Mouse (Mus musculus): ENCODE data around the gene Dis3l2. TPM values are rescaled to one million over a fixed set of nuclear protein-coding genes. Genes with fewer than 3 reads are reported as not detected.

Dis3l2 gene
- polyA plus RNA-seq, 1 experiment from 2014 or later = 38.3 TPM

- no peak overlapping the region for H3K4me2 ChIP-seq
- no peaks in the 10 kb centered on the region for H3K9me3 ChIP-seq
- H3K27ac ChIP-seq = no peak overlapping the region
- no peak for ATAC-seq (ENCODE audit: low FRiP score)
- no peaks in the 10 kb centered on the region for H3K36me3 ChIP-seq
- H3K4me3 ChIP-seq = no peak overlapping the region
- H3K27me3 ChIP-seq = no peaks in the 10 kb centered on the region
- no peak overlapping the region for H3K9ac ChIP-seq
- WGBS = 57% methylated on average over 2 of the region's 2 CpGs
- H3K4me1 ChIP-seq (replicated peaks) = peaks cover 7% of the 10 kb centered on the region; the same call in 1 of the 2 replicates
Measured at GRCm38 (mm10) chr1:87028786-87029185, 325.2 kb downstream of the Dis3l2 start.

GRCm38 (mm10) chr1:87030652-87031051, 327.0 kb downstream of the Dis3l2 start:
- H3K36me3 ChIP-seq = no peaks in the 10 kb centered on the region
- H3K4me3 ChIP-seq = no peak overlapping the region
- no peak overlapping the region for H3K27ac ChIP-seq
- H3K4me1 ChIP-seq (replicated peaks) = peaks cover 19% of the 10 kb centered on the region
- no peak for ATAC-seq (ENCODE audit: low FRiP score)
- H3K4me2 ChIP-seq = no peak overlapping the region
- 37% methylated on average over 1 of the region's 1 CpGs for WGBS
- H3K27me3 ChIP-seq = no peaks in the 10 kb centered on the region
- H3K9me3 ChIP-seq = no peaks in the 10 kb centered on the region
- no peak overlapping the region for H3K9ac ChIP-seq

GRCm38 (mm10) chr1:87032466-87032865, 328.9 kb downstream of the Dis3l2 start:
- Histone ChIP-seq H3K4me1 (replicated peaks) (peaks cover 29% of the 10 kb centered on the region), H3K4me3 (no peak overlapping the region), H3K4me2 (no peak overlapping the region), H3K27ac (no peak overlapping the region), H3K27me3 (no peaks in the 10 kb centered on the region), H3K9me3 (no peaks in the 10 kb centered on the region), H3K9ac (no peak overlapping the region), H3K36me3 (no peaks in the 10 kb centered on the region)
- 74% methylated on average over 7 of the region's 7 CpGs for WGBS
- no peak for ATAC-seq (ENCODE audit: low FRiP score)

DNA sequence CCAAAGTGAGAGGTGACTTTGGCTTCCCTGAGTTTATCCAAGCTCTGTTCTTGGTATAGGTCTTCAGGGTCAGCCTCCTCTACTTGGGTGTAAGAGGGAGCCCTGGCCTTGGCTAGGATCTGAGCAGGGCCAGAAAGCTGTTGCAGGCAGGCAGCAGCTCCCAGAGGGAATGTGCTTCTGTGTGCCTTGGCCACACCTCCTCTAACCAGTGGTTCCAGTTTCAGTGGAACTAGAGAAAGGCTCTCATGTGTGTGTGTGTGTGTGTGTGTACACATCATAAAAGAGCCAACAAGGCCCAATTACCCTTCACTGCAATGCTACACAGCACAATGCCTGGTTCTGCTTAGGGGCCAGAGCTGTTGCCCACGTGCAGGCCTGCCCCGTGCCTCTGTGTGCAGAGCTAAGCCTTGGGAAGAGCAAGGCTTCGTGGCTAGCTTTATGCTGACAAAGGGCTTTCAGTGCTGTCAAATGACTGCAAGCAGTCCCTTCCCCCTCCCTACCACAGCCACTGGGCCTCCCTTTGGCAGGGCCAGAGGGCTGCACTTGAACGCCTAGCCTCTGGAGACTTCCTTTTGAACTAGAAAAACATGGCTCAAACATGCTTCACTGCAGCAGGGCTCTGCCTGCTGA, 332.0 kb downstream of the Dis3l2 start:
- no peaks in the 10 kb centered on the region for H3K27me3 ChIP-seq
- no peaks in the 10 kb centered on the region for H3K36me3 ChIP-seq
- ATAC-seq (ENCODE audit: low FRiP score) = peak; percentile 82
- no peak overlapping the region for H3K4me3 ChIP-seq
- no peaks in the 10 kb centered on the region for H3K9me3 ChIP-seq
- H3K9ac ChIP-seq = peak overlapping the region; percentile 51; the same call in 1 of the 2 replicates
- no peak overlapping the region for H3K4me2 ChIP-seq
- WGBS = 3% methylated on average over 4 of the region's 4 CpGs
- H3K4me1 ChIP-seq (replicated peaks) = peaks cover 23% of the 10 kb centered on the region
- peak overlapping the region; percentile 78 for H3K27ac ChIP-seq

- peak; percentile 22 for ATAC-seq (ENCODE audit: low FRiP score)
- no peaks in the 10 kb centered on the region for H3K36me3 ChIP-seq
- H3K4me3 ChIP-seq = no peak overlapping the region
- peak overlapping the region; percentile 51; the same call in 1 of the 2 replicates for H3K9ac ChIP-seq
- WGBS = 67% methylated on average over 3 of the region's 3 CpGs
- peak overlapping the region; percentile 78 for H3K27ac ChIP-seq
- no peak overlapping the region for H3K4me2 ChIP-seq
- no peaks in the 10 kb centered on the region for H3K27me3 ChIP-seq
- no peaks in the 10 kb centered on the region for H3K9me3 ChIP-seq
- peaks cover 23% of the 10 kb centered on the region for H3K4me1 ChIP-seq (replicated peaks)
Measured at GRCm38 (mm10) chr1:87036334-87036733, 332.7 kb downstream of the Dis3l2 start.

- no peaks in the 10 kb centered on the region for H3K9me3 ChIP-seq
- WGBS = 96% methylated on average over 2 of the region's 2 CpGs
- H3K4me3 ChIP-seq = no peak overlapping the region
- ATAC-seq (ENCODE audit: low FRiP score) = no peak
- no peak overlapping the region for H3K4me2 ChIP-seq
- H3K27me3 ChIP-seq = no peaks in the 10 kb centered on the region
- H3K4me1 ChIP-seq (replicated peaks) = peaks cover 23% of the 10 kb centered on the region
- no peaks in the 10 kb centered on the region for H3K36me3 ChIP-seq
- H3K27ac ChIP-seq = no peak overlapping the region
- no peak overlapping the region for H3K9ac ChIP-seq
Measured at GRCm38 (mm10) chr1:87038477-87039070, 335.0 kb downstream of the Dis3l2 start.

DNA sequence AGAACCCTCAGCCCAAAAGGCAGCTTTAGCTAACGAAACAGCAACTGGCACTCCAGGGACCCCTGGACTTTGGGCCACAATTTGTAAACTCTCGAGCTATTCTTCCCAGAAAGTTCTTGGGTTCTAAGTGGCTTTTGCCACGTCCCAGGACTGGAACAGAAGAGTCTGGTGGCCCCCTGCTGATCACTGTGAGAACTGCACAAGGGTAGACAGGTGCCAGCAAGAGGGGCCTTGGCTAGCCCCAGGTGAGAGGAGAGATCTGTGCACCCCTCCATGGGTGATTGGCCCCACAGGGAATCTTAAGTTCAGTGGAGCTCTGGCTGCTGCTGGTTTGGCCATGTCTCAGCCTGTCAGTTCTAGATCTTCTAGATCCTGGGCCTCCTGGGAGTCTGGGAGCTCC, 337.5 kb downstream of the Dis3l2 start:
- peaks cover 20% of the 10 kb centered on the region for H3K36me3 ChIP-seq
- no peak overlapping the region for H3K9ac ChIP-seq
- H3K4me3 ChIP-seq = no peak overlapping the region
- WGBS = 21% methylated on average over 3 of the region's 3 CpGs
- peaks cover 5% of the 10 kb centered on the region for H3K4me1 ChIP-seq (replicated peaks)
- no peak overlapping the region for H3K4me2 ChIP-seq
- H3K27me3 ChIP-seq = no peaks in the 10 kb centered on the region
- H3K9me3 ChIP-seq = no peaks in the 10 kb centered on the region
- H3K27ac ChIP-seq = no peak overlapping the region
- ATAC-seq (ENCODE audit: low FRiP score) = peak; percentile 49; the same call in 1 of the 2 replicates

GRCm38 (mm10) chr1:87041814-87042438, 338.3 kb downstream of the Dis3l2 start:
- Histone ChIP-seq H3K4me2 (no peak overlapping the region), H3K36me3 (peaks cover 28% of the 10 kb centered on the region), H3K27me3 (no peaks in the 10 kb centered on the region), H3K4me1 (replicated peaks) (no peaks in the 10 kb centered on the region), H3K4me3 (no peak overlapping the region), H3K9ac (no peak overlapping the region), H3K9me3 (no peaks in the 10 kb centered on the region), H3K27ac (no peak overlapping the region)
- peak; percentile 81 for ATAC-seq (ENCODE audit: low FRiP score)
- WGBS = 0% methylated on average over 1 of the region's 1 CpGs

- WGBS = 26% methylated on average over 3 of the region's 3 CpGs
- Histone ChIP-seq H3K27me3 (no peaks in the 10 kb centered on the region), H3K4me3 (no peak overlapping the region), H3K4me2 (no peak overlapping the region), H3K27ac (peak overlapping the region; percentile 65), H3K9me3 (no peaks in the 10 kb centered on the region), H3K4me1 (replicated peaks) (peaks cover 27% of the 10 kb centered on the region), H3K9ac (peak overlapping the region; percentile 5; the same call in 1 of the 2 replicates), H3K36me3 (peaks cover 41% of the 10 kb centered on the region)
- ATAC-seq (ENCODE audit: low FRiP score) = peak; percentile 76
Measured at GRCm38 (mm10) chr1:87050072-87050471, 346.5 kb downstream of the Dis3l2 start.

DNA sequence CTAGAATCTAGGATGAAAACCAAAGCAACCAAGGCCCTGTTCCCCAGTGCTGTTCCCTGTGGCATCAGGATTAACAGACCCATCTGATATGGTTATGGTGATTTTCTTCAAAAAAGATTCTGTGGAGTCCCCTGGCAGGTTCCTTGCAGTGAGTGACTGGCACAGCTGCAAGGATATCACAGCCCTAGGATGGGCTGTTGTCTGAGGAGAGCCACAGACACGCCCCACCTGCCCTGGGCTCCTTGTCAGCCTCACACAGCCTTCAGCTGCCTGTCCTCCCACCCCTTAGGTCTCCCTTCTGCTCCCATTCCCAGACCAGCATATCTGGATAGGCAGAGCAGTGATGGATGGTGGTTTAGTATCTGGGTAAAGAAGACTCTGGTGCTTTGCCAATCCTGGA, 347.1 kb downstream of the Dis3l2 start:
- Histone ChIP-seq H3K27ac (peak overlapping the region; percentile 52), H3K9ac (peak overlapping the region; percentile 30; the same call in 1 of the 2 replicates), H3K4me1 (replicated peaks) (peaks cover 27% of the 10 kb centered on the region), H3K9me3 (no peaks in the 10 kb centered on the region), H3K4me2 (no peak overlapping the region), H3K4me3 (no peak overlapping the region), H3K27me3 (no peaks in the 10 kb centered on the region), H3K36me3 (peaks cover 35% of the 10 kb centered on the region)
- 0 out of 2 replicates have a peak, but pooled peaks have one; percentile 16 for ATAC-seq (ENCODE audit: low FRiP score)
- 76% methylated on average over 1 of the region's 1 CpGs for WGBS

DNA sequence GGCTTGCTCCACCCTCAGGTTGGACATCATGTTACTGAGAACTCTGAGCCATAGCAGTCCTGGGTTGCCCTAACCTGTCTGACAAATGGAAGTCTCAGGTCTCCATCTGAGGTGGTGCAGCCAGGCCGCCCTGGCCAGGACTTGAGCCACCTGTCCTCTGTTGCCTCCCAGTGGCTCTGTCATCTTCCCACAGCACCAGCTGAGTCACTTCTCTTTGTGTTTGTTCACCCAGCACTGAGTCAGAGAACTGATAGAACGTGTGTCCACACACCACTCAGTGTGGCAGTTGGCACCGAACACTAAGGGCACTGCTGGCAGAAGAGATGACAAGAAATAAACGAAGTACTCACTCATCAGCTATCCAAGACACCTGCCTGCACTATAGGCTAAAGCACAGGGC, 347.8 kb downstream of the Dis3l2 start:
- H3K27ac ChIP-seq = no peak overlapping the region
- no peak for ATAC-seq (ENCODE audit: low FRiP score)
- no peaks in the 10 kb centered on the region for H3K27me3 ChIP-seq
- peaks cover 30% of the 10 kb centered on the region for H3K36me3 ChIP-seq
- H3K4me1 ChIP-seq (replicated peaks) = peaks cover 27% of the 10 kb centered on the region
- no peak overlapping the region for H3K9ac ChIP-seq
- H3K4me3 ChIP-seq = no peak overlapping the region
- no peaks in the 10 kb centered on the region for H3K9me3 ChIP-seq
- 81% methylated on average over 4 of the region's 4 CpGs for WGBS
- H3K4me2 ChIP-seq = no peak overlapping the region

DNA sequence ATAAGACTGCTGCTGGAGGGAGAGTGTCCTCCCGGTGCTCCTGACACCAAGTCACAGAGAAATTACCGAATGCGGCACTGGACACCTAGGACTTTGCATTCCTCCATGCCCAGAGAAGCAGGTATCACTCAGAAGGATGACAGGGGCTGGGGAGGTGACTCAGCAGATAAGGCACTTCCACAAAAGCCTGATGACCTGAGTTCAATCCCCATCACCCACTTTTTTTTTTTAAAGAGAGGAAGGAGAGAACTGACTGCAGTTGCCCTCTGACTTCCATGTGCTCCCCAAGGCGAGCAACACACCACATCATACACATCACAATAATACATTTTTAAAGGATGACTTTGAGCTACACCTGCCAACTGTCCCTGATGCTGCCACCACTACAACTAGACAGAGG, 353.5 kb downstream of the Dis3l2 start:
- WGBS = 81% methylated on average over 4 of the region's 4 CpGs
- H3K4me1 ChIP-seq (replicated peaks) = no peaks in the 10 kb centered on the region
- H3K36me3 ChIP-seq = 0 out of 2 replicates have a peak, but pooled peaks cover 3% of the 10 kb centered on the region
- no peaks in the 10 kb centered on the region for H3K27me3 ChIP-seq
- no peak for ATAC-seq (ENCODE audit: low FRiP score)
- H3K27ac ChIP-seq = no peak overlapping the region
- H3K4me3 ChIP-seq = no peak overlapping the region
- no peaks in the 10 kb centered on the region for H3K9me3 ChIP-seq
- H3K9ac ChIP-seq = no peak overlapping the region
- H3K4me2 ChIP-seq = no peak overlapping the region

Data from hindbrain, embryonic 13.5 days (tissue).